Mouse (Mus musculus) G1E (cell line): ENCODE measurements at regions not wholly inside any gene's neighbourhood (a gene's known extent, or its start where the extent isn't known, plus 50 kb on each side); places are given as distances from the start of the nearest gene placed in this dataset.

ENCODE experiments used
- ATAC-seq: 2 replicates; pipeline ENCODE4 v1.8.0; 2016; ENCODE audit warnings: mild to moderate bottlenecking; ENCODE audit not compliant: insufficient number of reproducible peaks, poor library complexity, low FRiP score, severe bottlenecking; ENCODE audit errors: extremely low read depth
- DNase-seq: peaks from one replicate; pipeline ENCODE4 v3.0.0; 2012; ENCODE audit warnings: low spot score
- H3K27me3 ChIP-seq: 2 replicates; pipeline ENCODE4 v1.6.1; 2012; ENCODE audit warnings: mild to moderate bottlenecking, low read length, inconsistent platforms; ENCODE audit not compliant: insufficient read depth
- H3K36me3 ChIP-seq: replicated peaks from 2 replicates; pipeline ENCODE3; 2012; ENCODE audit warnings: mild to moderate bottlenecking, inconsistent platforms
- H3K4me1 ChIP-seq: 2 replicates; pipeline ENCODE4 v1.6.1; 2012; ENCODE audit warnings: low read depth, low read length, inconsistent platforms, mixed read lengths; ENCODE audit not compliant: insufficient read depth
- H3K4me3 ChIP-seq: 2 replicates; pipeline ENCODE4 v1.5.1; 2012; ENCODE audit warnings: low read depth, mild to moderate bottlenecking, inconsistent platforms, low read length, moderate library complexity, mixed read lengths
- H3K9me3 ChIP-seq: replicated peaks from 2 replicates; pipeline ENCODE4 v1.6.1; 2012; ENCODE audit warnings: inconsistent platforms
- CTCF ChIP-seq: IDR thresholded peaks from 2 replicates; pipeline ENCODE4 v1.5.1; 2012; ENCODE audit warnings: low read depth, low read length, inconsistent platforms, mixed read lengths
- GATA1 ChIP-seq: IDR thresholded peaks from 2 replicates; pipeline ENCODE4 v1.6.1; 2012; ENCODE audit warnings: borderline replicate concordance, low read length, inconsistent platforms, mixed read lengths
- GATA2 ChIP-seq: IDR thresholded peaks from 2 replicates; pipeline ENCODE4 v1.6.1; 2012; ENCODE audit warnings: low read depth, low read length, inconsistent platforms, borderline replicate concordance
- POLR2AphosphoS5 ChIP-seq: IDR thresholded peaks from 2 replicates; pipeline ENCODE4 v1.6.1; 2012; ENCODE audit warnings: low read depth, low read length, inconsistent platforms; ENCODE audit not compliant: insufficient replicate concordance
- TAL1 ChIP-seq: conservative IDR thresholded peaks from 2 replicates; pipeline ENCODE4 v1.6.1; 2012; ENCODE audit warnings: low read depth, low read length, inconsistent platforms, mixed read lengths

GRCm38 (mm10) chr12:25216792-25217516 is 120.0 kb upstream of the Id2 start:
- Histone ChIP-seq H3K27me3 (no peaks in the 10 kb centered on the region), H3K9me3 (peaks cover 89% of the 10 kb centered on the region), H3K36me3 (no peaks in the 10 kb centered on the region), H3K4me1 (no peaks in the 10 kb centered on the region), H3K4me3 (no peak overlapping the region)
- TF ChIP-seq POLR2AphosphoS5, result no peak
- TF ChIP-seq GATA1, result no peak
- no peak for TF ChIP-seq TAL1
- no peak for TF ChIP-seq GATA2
- TF ChIP-seq CTCF, result no peak
- DNase-seq (no peak), ATAC-seq (no peak)

DNA sequence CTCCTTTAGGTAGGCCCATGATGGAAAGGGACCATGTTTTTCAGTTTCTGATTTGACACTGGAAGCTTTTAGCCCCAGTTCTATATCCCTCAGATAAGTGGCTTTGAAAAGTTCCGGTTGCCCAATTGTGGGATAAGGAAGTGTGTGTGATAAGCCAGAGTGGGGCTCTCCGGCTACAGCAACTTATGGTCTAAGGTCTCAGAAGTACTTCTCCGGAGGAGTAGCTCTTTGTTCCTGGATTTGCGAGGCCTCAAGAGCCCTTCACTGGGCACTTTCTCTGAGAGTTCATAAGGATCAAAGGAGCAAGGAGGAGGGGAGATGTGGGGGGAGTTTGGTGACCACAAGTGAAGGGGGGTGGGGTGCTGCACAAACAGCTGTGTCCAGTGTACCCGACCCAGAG is 118.3 kb upstream of the Id2 start:
- ATAC-seq (no peak), DNase-seq (no peak)
- Histone ChIP-seq H3K9me3 (peaks cover 90% of the 10 kb centered on the region), H3K36me3 (no peaks in the 10 kb centered on the region), H3K4me1 (no peaks in the 10 kb centered on the region), H3K4me3 (no peak overlapping the region), H3K27me3 (no peaks in the 10 kb centered on the region)
- TF ChIP-seq POLR2AphosphoS5, result no peak
- TF ChIP-seq TAL1, result no peak
- no peak for TF ChIP-seq GATA2
- no peak for TF ChIP-seq GATA1
- TF ChIP-seq CTCF, result no peak

- Histone ChIP-seq H3K36me3 (no peaks in the 10 kb centered on the region), H3K9me3 (peaks cover 92% of the 10 kb centered on the region), H3K4me1 (no peaks in the 10 kb centered on the region), H3K4me3 (no peak overlapping the region), H3K27me3 (no peaks in the 10 kb centered on the region)
- no peak for DNase-seq
- no peak for TF ChIP-seq CTCF
- TF ChIP-seq TAL1, result no peak
- no peak for TF ChIP-seq POLR2AphosphoS5
- TF ChIP-seq GATA1, result no peak
- TF ChIP-seq GATA2, result no peak
- ATAC-seq, result no peak
These were observed 117.0 kb upstream of the Id2 start for GRCm38 (mm10) chr12:25213782-25214478.

- DNase-seq (no peak), ATAC-seq (no peak)
- Histone ChIP-seq H3K4me1 (no peaks in the 10 kb centered on the region), H3K27me3 (no peaks in the 10 kb centered on the region), H3K4me3 (no peak overlapping the region), H3K9me3 (peaks cover 81% of the 10 kb centered on the region), H3K36me3 (no peaks in the 10 kb centered on the region)
- TF ChIP-seq TAL1 (no peak), GATA1 (no peak), CTCF (no peak), GATA2 (no peak), POLR2AphosphoS5 (no peak)
These were observed 114.4 kb upstream of the Id2 start for GRCm38 (mm10) chr12:25211331-25211730.

DNA sequence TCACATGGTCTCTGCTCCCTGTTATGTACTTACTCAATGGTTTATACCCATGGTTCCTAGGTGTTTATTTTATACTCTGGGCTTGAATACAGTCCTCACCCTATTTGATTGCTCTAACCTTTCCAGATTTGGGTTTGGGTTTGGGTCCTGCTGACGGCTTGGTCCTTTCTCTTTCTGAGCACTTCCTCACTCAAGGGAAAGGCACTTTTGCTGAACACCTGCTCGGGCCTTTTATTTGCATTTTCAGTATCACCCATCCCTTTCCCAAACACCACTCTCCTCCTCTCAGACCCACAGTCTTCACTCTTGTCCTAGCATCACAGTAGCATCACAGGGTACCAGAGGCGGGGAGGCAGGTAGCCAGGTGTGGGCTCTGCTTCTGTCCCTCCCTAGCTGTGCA is 113.7 kb upstream of the Id2 start:
- no peak for ATAC-seq
- Histone ChIP-seq H3K4me3 (no peak overlapping the region), H3K9me3 (peaks cover 73% of the 10 kb centered on the region), H3K27me3 (no peaks in the 10 kb centered on the region), H3K4me1 (no peaks in the 10 kb centered on the region), H3K36me3 (no peaks in the 10 kb centered on the region)
- TF ChIP-seq TAL1 (no peak), GATA2 (no peak), GATA1 (no peak), POLR2AphosphoS5 (no peak), CTCF (no peak)
- no peak for DNase-seq

DNA sequence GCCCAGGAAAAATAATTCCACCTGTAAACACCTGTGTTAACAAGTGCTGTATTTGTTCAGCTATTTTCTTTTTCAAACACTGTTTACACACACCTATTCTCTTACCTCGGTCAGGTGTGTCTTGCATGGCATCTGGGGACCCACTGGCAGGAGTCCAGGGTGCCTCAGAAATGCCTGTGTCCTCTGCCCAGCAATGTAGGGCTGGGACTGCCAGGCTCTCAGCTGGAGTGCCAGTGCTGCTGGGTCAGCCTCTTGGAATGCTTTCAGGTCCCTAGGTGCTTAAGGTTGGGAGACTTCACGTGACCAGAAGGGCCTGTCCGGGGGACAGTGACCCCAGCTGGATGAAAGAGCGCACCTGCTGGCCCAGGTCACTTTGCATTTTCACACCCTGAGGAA is 112.4 kb upstream of the Id2 start:
- peaks cover 72% of the 10 kb centered on the region for H3K9me3 ChIP-seq
- H3K4me3 ChIP-seq, result no peak overlapping the region
- no peaks in the 10 kb centered on the region for H3K4me1 ChIP-seq
- no peaks in the 10 kb centered on the region for H3K36me3 ChIP-seq
- no peak for DNase-seq
- TF ChIP-seq TAL1 (no peak), CTCF (no peak), GATA1 (no peak), POLR2AphosphoS5 (no peak), GATA2 (no peak)
- no peak for ATAC-seq
- H3K27me3 ChIP-seq, result no peaks in the 10 kb centered on the region
